Mouse (Mus musculus) embryonic facial prominence, embryonic 11.5 days (tissue): Measurements from ENCODE around the gene Tas1r3. TPM values are rescaled to one million over a fixed set of nuclear protein-coding genes. Genes with fewer than 3 reads are reported as not detected.

Experiments
- ATAC-seq: fragments of 200-750 bp; cut with Nextera tagmentation; replicated peaks from 2 replicates; pipeline ENCODE4 v1.8.0; 2017; ENCODE audit warnings: low read depth; ENCODE audit not compliant: insufficient number of reproducible peaks, low FRiP score, low TSS enrichment
- DNase-seq: peaks from one replicate; pipeline ENCODE4 v3.0.0-alpha.2; 2015; ENCODE audit warnings: low spot score
- H3K27ac ChIP-seq: fragments of 300-500 bp; sonication (generic); replicated peaks from 2 replicates; pipeline ENCODE4 v1.5.1; 2014; ENCODE audit warnings: mild to moderate bottlenecking, low read depth, low read length, control low read depth
- H3K27me3 ChIP-seq: fragments of 300-500 bp; sonication (generic); 2 replicates; pipeline ENCODE4 v1.6.1; 2014; ENCODE audit warnings: mild to moderate bottlenecking, low read length, moderate library complexity, mixed read lengths; ENCODE audit not compliant: control insufficient read depth, insufficient read depth
- H3K36me3 ChIP-seq: fragments of 300-500 bp; sonication (generic); replicated peaks from 2 replicates; pipeline ENCODE4 v1.6.1; 2014; ENCODE audit warnings: low read depth, mild to moderate bottlenecking, low read length, moderate library complexity, mixed read lengths; ENCODE audit not compliant: control insufficient read depth, insufficient read depth
- H3K4me1 ChIP-seq: fragments of 300-500 bp; sonication (generic); 2 replicates; pipeline ENCODE4 v1.6.1; 2014; ENCODE audit warnings: low read length, mixed read lengths; ENCODE audit not compliant: control insufficient read depth, insufficient read depth
- H3K4me2 ChIP-seq: fragments of 300-500 bp; sonication (generic); 2 replicates; pipeline ENCODE4 v1.6.1; 2014; ENCODE audit warnings: low read depth, mild to moderate bottlenecking, control low read depth, low read length, moderate library complexity
- H3K4me3 ChIP-seq: fragments of 300-500 bp; sonication (generic); 2 replicates; pipeline ENCODE4 v1.5.1; 2014; ENCODE audit warnings: low read depth, low read length, control low read depth
- H3K9ac ChIP-seq: fragments of 300-500 bp; sonication (generic); replicated peaks from 2 replicates; pipeline ENCODE4 v1.6.1; 2014; ENCODE audit warnings: mild to moderate bottlenecking, control low read depth, low read length
- H3K9me3 ChIP-seq: fragments of 300-500 bp; sonication (generic); replicated peaks from 2 replicates; pipeline ENCODE4 v1.6.1; 2016; ENCODE audit warnings: mild to moderate bottlenecking, low read length, inconsistent platforms, mixed read lengths; ENCODE audit not compliant: control insufficient read depth
- WGBS: fragments of 180-500 bp; shearing (Covaris S2); extraction: QIAGEN DNeasy Blood & Tissue Kit; methylation state at CpG from one replicate; pipeline ENCODE4 v1.1.7; 2014; 5-methylcytosine and 5-hydroxymethylcytosine counted together
- polyA plus RNA-seq: library from polyadenylated mRNA; unstranded; fragments of >200 nt; fragmentation: Nextera tagmentation; extraction: Ambion mirVana; gene quantifications from 2 replicates; pipeline ENCODE4 v1.2.1, GENCODE M21; 2014

Tas1r3 gene
- polyA plus RNA-seq, 1 experiment from 2014 or later = 0.27 TPM

GRCm38 (mm10) chr4:155838187-155839153 is 24.7 kb downstream of the Tas1r3 start:
- no peak overlapping the region for H3K4me3 ChIP-seq
- H3K36me3 ChIP-seq = no peaks in the 10 kb centered on the region
- H3K9me3 ChIP-seq = no peaks in the 10 kb centered on the region
- H3K9ac ChIP-seq = no peak overlapping the region; the same call in 1 of the 2 replicates
- DNase-seq = no peak
- ATAC-seq = no peak
- H3K4me1 ChIP-seq = peaks cover 6% of the 10 kb centered on the region
- no peaks in the 10 kb centered on the region for H3K27me3 ChIP-seq
- WGBS = 60% methylated on average over 8 of the region's 8 CpGs
- no peak overlapping the region for H3K27ac ChIP-seq
- no peak overlapping the region for H3K4me2 ChIP-seq

- Histone ChIP-seq H3K27me3 (no peaks in the 10 kb centered on the region), H3K4me3 (no peak overlapping the region), H3K36me3 (no peaks in the 10 kb centered on the region), H3K9me3 (no peaks in the 10 kb centered on the region), H3K9ac (no peak overlapping the region), H3K4me2 (no peak overlapping the region), H3K4me1 (peaks cover 7% of the 10 kb centered on the region), H3K27ac (no peak overlapping the region)
- 81% methylated on average over 11 of the region's 11 CpGs for WGBS
- ATAC-seq = no peak
- no peak for DNase-seq
Observed at GRCm38 (mm10) chr4:155837404-155838010, 25.7 kb downstream of the Tas1r3 start.

GRCm38 (mm10) chr4:155833836-155834235 is 29.3 kb downstream of the Tas1r3 start:
- Histone ChIP-seq H3K4me2 (no peak overlapping the region), H3K36me3 (no peaks in the 10 kb centered on the region), H3K4me3 (no peak overlapping the region), H3K9me3 (no peaks in the 10 kb centered on the region), H3K27me3 (no peaks in the 10 kb centered on the region), H3K27ac (no peak overlapping the region), H3K9ac (no peak overlapping the region), H3K4me1 (peaks cover 5% of the 10 kb centered on the region)
- DNase-seq (peak; percentile 83), ATAC-seq (peak; percentile 49; the same call in 1 of the 2 replicates)
- WGBS = 40% methylated on average over 2 of the region's 2 CpGs

GRCm38 (mm10) chr4:155833234-155833633 is 29.9 kb downstream of the Tas1r3 start:
- Histone ChIP-seq H3K4me2 (no peak overlapping the region), H3K4me1 (peaks cover 5% of the 10 kb centered on the region), H3K4me3 (no peak overlapping the region), H3K9me3 (no peaks in the 10 kb centered on the region), H3K9ac (no peak overlapping the region), H3K27ac (no peak overlapping the region), H3K36me3 (no peaks in the 10 kb centered on the region), H3K27me3 (no peaks in the 10 kb centered on the region)
- ATAC-seq (no peak), DNase-seq (no peak)
- WGBS = 82% methylated on average over 4 of the region's 4 CpGs

- Histone ChIP-seq H3K36me3 (peaks cover 3% of the 10 kb centered on the region; the same call in 1 of the 2 replicates), H3K9ac (peak overlapping the region; percentile 92), H3K27me3 (no peaks in the 10 kb centered on the region), H3K4me3 (peak overlapping the region; percentile 82), H3K4me1 (peaks cover 5% of the 10 kb centered on the region), H3K4me2 (peak overlapping the region; percentile 93), H3K27ac (no peak overlapping the region), H3K9me3 (no peaks in the 10 kb centered on the region)
- ATAC-seq = no peak
- DNase-seq = no peak
- WGBS = 59% methylated on average over 10 of the region's 10 CpGs
Observed at GRCm38 (mm10) chr4:155832321-155832720, 30.8 kb downstream of the Tas1r3 start.

DNA sequence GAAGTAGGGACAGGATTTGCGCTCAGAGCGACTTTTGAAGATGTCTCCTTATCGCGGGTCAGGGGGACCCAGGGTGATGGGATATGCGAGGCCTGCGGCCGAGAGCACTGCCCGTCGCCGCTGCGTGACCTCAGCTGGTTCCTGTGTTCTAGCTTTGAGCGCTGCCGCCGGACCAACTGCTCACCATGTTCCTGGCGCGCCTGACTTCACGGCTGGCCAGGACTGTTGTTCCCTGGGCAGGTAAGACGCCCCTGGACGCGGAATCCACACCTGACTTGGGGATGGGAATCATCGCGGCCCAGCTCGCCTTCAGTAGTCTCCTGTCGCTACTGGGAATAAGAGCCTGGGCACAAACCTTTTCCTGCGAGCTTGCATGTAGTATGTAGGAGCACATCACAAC is 31.3 kb downstream of the Tas1r3 start:
- H3K4me2 ChIP-seq = peak overlapping the region; percentile 93
- peak overlapping the region; percentile 92 for H3K9ac ChIP-seq
- DNase-seq = no peak
- H3K9me3 ChIP-seq = no peaks in the 10 kb centered on the region
- 0 out of 2 replicates have a peak, but pooled peaks have one; percentile 0 for ATAC-seq
- peak overlapping the region; percentile 81; the same call in 1 of the 2 replicates for H3K27ac ChIP-seq
- H3K4me3 ChIP-seq = peak overlapping the region; percentile 82
- peaks cover 3% of the 10 kb centered on the region; the same call in 1 of the 2 replicates for H3K36me3 ChIP-seq
- 2% methylated on average over 25 of the region's 25 CpGs for WGBS
- H3K27me3 ChIP-seq = no peaks in the 10 kb centered on the region
- peaks cover 5% of the 10 kb centered on the region for H3K4me1 ChIP-seq

- Histone ChIP-seq H3K27ac (peak within 1 kb of the TSS; percentile 81), H3K9ac (peak within 1 kb of the TSS; percentile 92), H3K27me3 (no peaks in the 10 kb centered on the region), H3K4me1 (peaks cover 5% of the 10 kb centered on the region), H3K36me3 (peaks cover 3% of the 10 kb centered on the region; the same call in 1 of the 2 replicates), H3K4me2 (peak within 1 kb of the TSS; percentile 93), H3K4me3 (peak within 1 kb of the TSS; percentile 82), H3K9me3 (no peaks in the 10 kb centered on the region)
- under 1% methylated on average over 49 of the region's 49 CpGs for WGBS
- ATAC-seq (peak; percentile 86), DNase-seq (peak; percentile 98)
Observed at GRCm38 (mm10) chr4:155831205-155831766, 31.9 kb downstream of the Tas1r3 start, which contains the start of gene Aurkaip1. Gene Aurkaip1, plus strand, starts transcription at chr4:155831272.
